Mouse (Mus musculus) MEL (cell line): Measurements from ENCODE around the gene Rars.

Source experiments
- CTCF ChIP-seq, 3 experiments: IDR thresholded peaks in 2 of 3; conservative IDR thresholded peaks in 1 of 3; 2 replicates each; pipeline ENCODE4 v1.5.1; 2011 to 2012; ENCODE audit warnings: low read length in 3 of 3, low read depth in 2 of 3, mild to moderate bottlenecking in 2 of 3, improper control_type of control experiment in 1 of 3, inconsistent platforms in 1 of 3, mixed read lengths in 1 of 3, moderate library complexity in 1 of 3; ENCODE audit not compliant: control insufficient read depth in 1 of 3, insufficient read depth in 1 of 3, poor library complexity in 1 of 3, severe bottlenecking in 1 of 3
- EP300 ChIP-seq, 2 experiments: IDR thresholded peaks; 2 replicates each; pipeline ENCODE4 v1.6.1; 2011; ENCODE audit warnings: improper control_type of control experiment in 2 of 2, low read length in 2 of 2, low read depth in 1 of 2, mild to moderate bottlenecking in 1 of 2
- ETS1 ChIP-seq: IDR thresholded peaks from 2 replicates; pipeline ENCODE4 v1.6.1; 2012; ENCODE audit warnings: low read depth, mild to moderate bottlenecking, inconsistent platforms, low read length, improper control_type of control experiment, moderate library complexity
- GABPA ChIP-seq: IDR thresholded peaks from 2 replicates; pipeline ENCODE4 v1.6.1; 2012; ENCODE audit warnings: low read depth, mild to moderate bottlenecking, inconsistent platforms, low read length, improper control_type of control experiment, moderate library complexity
- GATA1 ChIP-seq: IDR thresholded peaks from 2 replicates; pipeline ENCODE4 v1.6.1; 2011; ENCODE audit warnings: low read depth, low read length, improper control_type of control experiment
- MXI1 ChIP-seq: IDR thresholded peaks from 2 replicates; pipeline ENCODE4 v1.6.1; 2011; ENCODE audit warnings: mild to moderate bottlenecking, low read depth, low read length, improper control_type of control experiment
- NELFE ChIP-seq: IDR thresholded peaks from 2 replicates; pipeline ENCODE4 v1.6.1; 2011; ENCODE audit warnings: low read depth, low read length, improper control_type of control experiment
- NRF1 ChIP-seq: IDR thresholded peaks from 2 replicates; pipeline ENCODE4 v1.6.1; 2014; ENCODE audit warnings: low read depth, mild to moderate bottlenecking, inconsistent platforms, low read length, improper control_type of control experiment, moderate library complexity; ENCODE audit not compliant: poor library complexity, insufficient read depth, severe bottlenecking
- POLR2A ChIP-seq, 2 experiments: IDR thresholded peaks; 2 replicates each; pipeline ENCODE4 v1.6.1; 2011 to 2012; ENCODE audit warnings: low read length in 2 of 2, mild to moderate bottlenecking in 2 of 2, control low read depth in 1 of 2, improper control_type of control experiment in 1 of 2, low read depth in 1 of 2, moderate library complexity in 1 of 2; ENCODE audit not compliant: control insufficient read depth in 1 of 2, insufficient read depth in 1 of 2, poor library complexity in 1 of 2
- RCOR1 ChIP-seq: IDR thresholded peaks from 2 replicates; pipeline ENCODE4 v1.6.1; 2012; ENCODE audit warnings: low read depth, mild to moderate bottlenecking, inconsistent platforms, low read length, improper control_type of control experiment
- TBP ChIP-seq: IDR thresholded peaks from 2 replicates; pipeline ENCODE4 v1.8.0; 2011; ENCODE audit warnings: low read depth, low read length, improper control_type of control experiment
- USF1 ChIP-seq: IDR thresholded peaks from 2 replicates; pipeline ENCODE4 v1.6.1; 2014; ENCODE audit warnings: low read depth, mild to moderate bottlenecking, inconsistent platforms, low read length, improper control_type of control experiment, moderate library complexity

GRCm38 (mm10) chr11:35866140-35866539 lies 31.8 kb upstream of the Rars start:
- TF ChIP-seq EP300 (IDR thresholded peaks at IDR 0.05; ENCODE audit: low read depth in 1 of 2, low read length in 2 of 2) (no peak), ETS1 (no peak), USF1 (no peak), CTCF (IDR thresholded peaks at IDR 0.05 in 2 of 3, conservative IDR thresholded peaks at IDR 0.05 in 1 of 3; ENCODE audit: control insufficient read depth in 1 of 3, insufficient read depth in 1 of 3, low read depth in 2 of 3, low read length in 3 of 3, poor library complexity in 1 of 3, severe bottlenecking in 1 of 3) (no peak), POLR2A (IDR thresholded peaks at IDR 0.05; ENCODE audit: control insufficient read depth in 1 of 2, insufficient read depth in 1 of 2, low read depth in 1 of 2, low read length in 2 of 2, poor library complexity in 1 of 2) (no peak), GABPA (no peak), RCOR1 (no peak), NRF1 (no peak), MXI1 (no peak), NELFE (no peak), TBP (no peak), GATA1 (no peak)
